Mouse (Mus musculus) kidney, adult 2 months (tissue): ENCODE data around the gene Frmd4a.

ENCODE experiments used
- CTCF ChIP-seq: fragments of 200-500 bp; conservative IDR thresholded peaks from 2 replicates; pipeline ENCODE4 v1.5.1; 2011; ENCODE audit warnings: low read depth, mild to moderate bottlenecking, control low read depth, low read length, moderate library complexity, mixed read lengths; ENCODE audit not compliant: insufficient read depth, insufficient read length
- POLR2A ChIP-seq: fragments of 200-500 bp; IDR thresholded peaks from one replicate; pipeline ENCODE4 v1.6.1; 2011; ENCODE audit warnings: low read depth, low read length, control low read depth

- TF ChIP-seq POLR2A, result no peak
- TF ChIP-seq CTCF, result no peak
These were observed 322.2 kb downstream of the Frmd4a start for GRCm38 (mm10) chr2:4339530-4340218.
